Comparison of ENCODE assay signal across 1 mouse cellular context in the genomic region with DNA sequence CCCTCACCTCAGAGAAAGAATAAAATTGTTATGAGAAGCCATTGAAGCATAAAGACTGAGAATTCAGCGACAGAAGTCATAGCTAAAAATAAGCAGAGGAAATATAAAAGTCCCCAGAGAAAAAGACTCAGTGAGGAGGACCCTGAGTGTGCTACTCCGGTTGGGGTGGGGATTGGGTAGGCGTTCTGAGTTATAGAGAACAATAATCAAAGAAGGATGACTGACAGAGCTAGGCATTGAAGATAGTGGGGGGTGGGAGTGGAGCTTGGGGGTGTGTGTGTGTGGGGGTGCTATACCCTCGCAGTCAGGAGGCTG.
TF ChIP-seq lines count a peak whose summit lies in the region.

No protein-coding gene starts in this region.

TF ChIP-seq in CH12.LX, 34 proteins besides CTCF, POLR2A, EP300 and RAD21 (continued from another document):
- TF ChIP-seq ZNF384 (IDR thresholded peaks at IDR 0.05; ENCODE audit: low read depth, low read length) (no peak), JUND (conservative IDR thresholded peaks at IDR 0.05; ENCODE audit: low read depth, low read length) (no peak), SMC3 (IDR thresholded peaks at IDR 0.05; ENCODE audit: low read depth, low read length) (no peak), UBTF (IDR thresholded peaks at IDR 0.05; ENCODE audit: low read depth, low read length) (no peak), ZC3H11A (IDR thresholded peaks at IDR 0.05; ENCODE audit: low read depth, low read length) (no peak), CHD1 (IDR thresholded peaks at IDR 0.05; ENCODE audit: low read depth, low read length) (no peak), GABPA (IDR thresholded peaks at IDR 0.05; ENCODE audit: insufficient replicate concordance, low read depth, low read length) (no peak)
